In the genomic region with DNA sequence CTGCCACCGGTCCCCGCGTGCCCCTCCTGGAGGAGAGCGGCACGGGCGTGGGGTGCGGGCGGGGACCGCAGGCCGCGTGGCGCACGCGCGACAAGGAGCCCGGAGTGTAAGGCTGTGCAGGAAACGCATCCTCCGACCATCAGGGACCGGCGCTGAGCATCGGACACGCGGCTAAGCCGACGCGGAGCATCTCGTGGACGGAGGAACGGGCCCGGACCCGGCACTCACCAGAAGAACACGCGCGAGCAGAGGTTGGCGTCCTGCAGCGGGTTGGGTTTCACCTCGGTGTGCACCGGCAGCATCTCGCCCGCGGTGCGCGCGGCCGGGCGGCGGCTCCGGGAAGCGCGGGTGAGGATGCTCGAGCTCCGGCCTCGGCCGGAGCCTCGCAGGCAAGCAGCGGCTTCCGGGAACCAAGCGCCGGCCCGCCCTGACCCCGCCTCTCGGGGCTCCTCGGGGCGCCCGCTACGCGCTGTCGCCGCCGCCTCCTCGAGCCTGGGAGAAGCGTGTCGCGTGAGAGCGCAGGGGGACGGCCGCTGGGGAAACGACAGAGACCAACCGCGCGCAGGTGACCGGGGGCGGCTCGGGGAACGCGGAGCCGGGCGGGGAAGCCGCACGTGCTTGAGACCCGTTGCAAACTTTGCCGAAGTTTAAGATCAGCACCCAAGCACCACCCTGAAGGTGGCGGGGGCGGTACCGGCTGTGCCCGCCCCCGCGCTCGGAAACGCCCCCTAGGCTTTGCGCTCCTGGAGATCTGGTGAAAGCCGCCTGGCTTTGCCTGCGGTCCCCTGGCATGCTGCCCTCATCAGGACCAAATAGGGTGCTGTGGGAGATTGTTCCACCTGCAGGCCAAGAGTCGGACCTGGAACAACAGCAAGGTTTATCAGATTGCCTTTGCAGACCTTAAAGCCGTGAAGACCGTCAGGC, we compare ENCODE assay signal across 8 mouse cellular contexts. TPM values are rescaled to one million over a fixed set of nuclear protein-coding genes. Genes with fewer than 3 reads are reported as not detected.
A peak's percentile ranks its signal among the peaks of the same experiment; 100 is the strongest.
DNase-seq lines count a peak whose midpoint lies in the region; ATAC-seq lines count a peak whose summit lies in the region.

Gene Abcc4 (minus strand): TSS at position 412 of the 924 bp plus-strand sequence.

- H3K4me1 ChIP-seq in intestine, embryonic 14.5 days (replicated peaks; ENCODE audit: control insufficient read depth, insufficient read depth, low read length): 0 out of 2 replicates have a peak, but pooled peaks cover 3% of the 10 kb centered on the region

- peak within 1 kb of the TSS; percentile 29 for H3K9ac ChIP-seq in intestine, embryonic 14.5 days (ENCODE audit: low read length)

- H3K4me2 ChIP-seq in intestine, embryonic 14.5 days (ENCODE audit: low read length): peak within 1 kb of the TSS; percentile 80

- ATAC-seq in intestine, embryonic 14.5 days (replicated peaks; ENCODE audit: low FRiP score, low TSS enrichment, low read depth): peak; percentile 81

- H3K9me3 ChIP-seq in intestine, embryonic 14.5 days (ENCODE audit: control insufficient read depth, low read length): no peaks in the 10 kb centered on the region

- H3K27ac ChIP-seq in intestine, embryonic 14.5 days (ENCODE audit: low read depth): no peak within 1 kb of the TSS

- H3K4me3 ChIP-seq in intestine, embryonic 14.5 days (ENCODE audit: low read depth, low read length): peak within 1 kb of the TSS; percentile 46

- H3K36me3 ChIP-seq in intestine, embryonic 14.5 days (ENCODE audit: control insufficient read depth, insufficient read depth, low read length): no peaks in the 10 kb centered on the region

- DNase-seq in adrenal gland, adult 18-20 months (ENCODE audit: low spot score in 2 of 2): peak; percentile 83 to 84
- peak; percentile 74 for DNase-seq in embryo, embryonic 10 days (ENCODE audit: low spot score)
- peak; percentile 72 to 79 for DNase-seq in gastrocnemius, postnatal 36 days
- DNase-seq in intestine, embryonic 14.5 days (ENCODE audit: low spot score): peak; percentile 81
- peak; percentile 74 to 78 for DNase-seq in left cerebral cortex, postnatal 36 days (ENCODE audit: low spot score in 2 of 2)
- DNase-seq in mesoderm, embryonic 11.5 days (ENCODE audit: low read depth, low spot score): peak; percentile 54
- DNase-seq in right cerebral cortex, postnatal 4 days: peak; percentile 54
- peak; percentile 84 for DNase-seq in yolk sac, embryonic 10.5 days (ENCODE audit: low spot score)

- H3K27me3 ChIP-seq in intestine, embryonic 14.5 days (replicated peaks; ENCODE audit: control insufficient read depth, insufficient read depth, low read length): peaks cover 30% of the 10 kb centered on the region

- intact Hi-C loops in gastrocnemius, postnatal 36 days (cut with DNase I): no loop called here
- intact Hi-C loops in left cerebral cortex, postnatal 36 days (cut with DNase I): loop anchor here (5.0 kb wide), 1 partner anchor 61 kb away; no protein-coding TSS in a partner anchor

- WGBS in intestine, embryonic 14.5 days: under 1% methylated on average over 105 of the region's 106 CpGs

RNA-seq across cellular contexts. Expression of gene Abcc4, which starts in this region (rescaled TPM):
- total RNA-seq in adrenal gland, adult 18-20 months (2021): 10 to 100 TPM; 13.8 to 16.9 TPM
- 10 to 100 TPM; 10.7 to 11.6 TPM for total RNA-seq in gastrocnemius, postnatal 36 days (2021)
- polyA plus RNA-seq in intestine, embryonic 14.5 days (2014; fragmentation: Nextera tagmentation; extraction: Ambion mirVana): 3.5 and 4.4 TPM in 2 replicates
- total RNA-seq in left cerebral cortex, postnatal 36 days (2021): 10 to 100 TPM in 1 of 2 experiments, 1 to 10 TPM in 1; 8.4 to 13.6 TPM
